Mouse (Mus musculus) hindbrain, embryonic 14.5 days (tissue): ENCODE measurements around the gene Nos3. TPM values are rescaled to one million over a fixed set of nuclear protein-coding genes. Genes with fewer than 3 reads are reported as not detected.
A peak's percentile ranks its signal among the peaks of the same experiment; 100 is the strongest.

Experiments used
- ATAC-seq: fragments of 200-750 bp; cut with Nextera tagmentation; 2 replicates; pipeline ENCODE4 v1.8.0; 2017; ENCODE audit warnings: moderate number of reproducible peaks, mild to moderate bottlenecking, moderate TSS enrichment, moderate library complexity; ENCODE audit not compliant: low FRiP score
- DNase-seq: peaks from one replicate; pipeline ENCODE4 v3.0.0-alpha.2; 2015; ENCODE audit warnings: low spot score
- H3K27ac ChIP-seq: fragments of 300-500 bp; sonication (generic); 2 replicates; pipeline ENCODE4 v1.5.1; 2014; ENCODE audit warnings: mild to moderate bottlenecking, moderate library complexity
- H3K27me3 ChIP-seq: fragments of 300-500 bp; sonication (generic); 2 replicates; pipeline ENCODE4 v1.6.1; 2014; ENCODE audit warnings: mild to moderate bottlenecking, low read length, mixed read lengths; ENCODE audit not compliant: control insufficient read depth, insufficient read depth
- H3K36me3 ChIP-seq: fragments of 300-500 bp; sonication (generic); replicated peaks from 2 replicates; pipeline ENCODE4 v1.6.1; 2014; ENCODE audit not compliant: control insufficient read depth, insufficient read depth
- H3K4me1 ChIP-seq: fragments of 300-500 bp; sonication (generic); replicated peaks from 2 replicates; pipeline ENCODE4 v1.6.1; 2014; ENCODE audit warnings: antibody characterized with exemption, low read length, mixed read lengths; ENCODE audit not compliant: control insufficient read depth, insufficient read depth
- H3K4me2 ChIP-seq: fragments of 300-500 bp; sonication (generic); replicated peaks from 2 replicates; pipeline ENCODE4 v1.6.1; 2014; ENCODE audit warnings: mild to moderate bottlenecking, moderate library complexity
- H3K4me3 ChIP-seq: fragments of 300-500 bp; sonication (generic); replicated peaks from 2 replicates; pipeline ENCODE4 v1.5.1; 2014; ENCODE audit warnings: mild to moderate bottlenecking, low read length
- H3K9ac ChIP-seq: fragments of 300-500 bp; sonication (generic); 2 replicates; pipeline ENCODE4 v1.6.1; 2014
- H3K9me3 ChIP-seq: fragments of 300-500 bp; sonication (generic); 2 replicates; pipeline ENCODE4 v1.6.1; 2016; ENCODE audit warnings: low read length; ENCODE audit not compliant: control insufficient read depth
- WGBS: fragments of 180-500 bp; shearing (Covaris S2); extraction: QIAGEN DNeasy Blood & Tissue Kit; methylation state at CpG from one replicate; pipeline ENCODE4 v1.1.7; 2014; 5-methylcytosine and 5-hydroxymethylcytosine counted together
- polyA plus RNA-seq: library from polyadenylated mRNA; unstranded; fragments of >200 nt; fragmentation: Nextera tagmentation; extraction: Ambion mirVana; gene quantifications from 2 replicates; pipeline ENCODE4 v1.2.1, GENCODE M21; 2014

Gene Nos3
- polyA plus RNA-seq, 1 experiment from 2014 or later, result 10.6 TPM

- Histone ChIP-seq H3K4me2 (peak overlapping the region; percentile 97), H3K9me3 (no peaks in the 10 kb centered on the region), H3K27ac (peak overlapping the region; percentile 94; the same call in 1 of the 2 replicates), H3K4me3 (peak overlapping the region; percentile 84), H3K4me1 (peaks cover 48% of the 10 kb centered on the region), H3K27me3 (0 out of 2 replicates have a peak, but pooled peaks cover 3% of the 10 kb centered on the region), H3K9ac (peak overlapping the region; percentile 89), H3K36me3 (peaks cover 6% of the 10 kb centered on the region; the same call in 1 of the 2 replicates)
- WGBS, result 36% methylated on average over 12 of the region's 15 CpGs
- ATAC-seq, result no peak
- no peak for DNase-seq
These were observed 13.9 kb upstream of the Nos3 start for GRCm38 (mm10) chr5:24350531-24351250.

- Histone ChIP-seq H3K4me3 (peak within 1 kb of the TSS; percentile 84), H3K9ac (peak within 1 kb of the TSS; percentile 89), H3K27ac (peak within 1 kb of the TSS; percentile 94), H3K4me2 (peak within 1 kb of the TSS; percentile 97), H3K27me3 (0 out of 2 replicates have a peak, but pooled peaks cover 3% of the 10 kb centered on the region), H3K4me1 (peaks cover 48% of the 10 kb centered on the region), H3K9me3 (no peaks in the 10 kb centered on the region), H3K36me3 (peaks cover under 1% of the 10 kb centered on the region; the same call in 1 of the 2 replicates)
- 0% methylated on average over 28 of the region's 53 CpGs for WGBS
- DNase-seq (no peak), ATAC-seq (peak; percentile 59)
These were observed 13.3 kb upstream of the Nos3 start, which contains the start of gene Kcnh2 for GRCm38 (mm10) chr5:24351278-24351677. Gene Kcnh2, minus strand, starts transcription at chr5:24351604.

- peak overlapping the region; percentile 89 for H3K9ac ChIP-seq
- peaks cover 48% of the 10 kb centered on the region for H3K4me1 ChIP-seq
- DNase-seq (peak; percentile 87), ATAC-seq (peak; percentile 89)
- no peaks in the 10 kb centered on the region for H3K9me3 ChIP-seq
- 0 out of 2 replicates have a peak, but pooled peaks cover 3% of the 10 kb centered on the region for H3K27me3 ChIP-seq
- H3K27ac ChIP-seq, result peak overlapping the region; percentile 94
- H3K4me3 ChIP-seq, result peak overlapping the region; percentile 84
- 2% methylated on average over 31 of the region's 41 CpGs for WGBS
- no peaks in the 10 kb centered on the region for H3K36me3 ChIP-seq
- H3K4me2 ChIP-seq, result peak overlapping the region; percentile 97
These were observed 12.9 kb upstream of the Nos3 start for GRCm38 (mm10) chr5:24351701-24352171.

- DNase-seq, result no peak
- H3K9ac ChIP-seq, result peak overlapping the region; percentile 89
- H3K27me3 ChIP-seq, result 0 out of 2 replicates have a peak, but pooled peaks cover 3% of the 10 kb centered on the region
- H3K4me3 ChIP-seq, result peak overlapping the region; percentile 84
- H3K4me2 ChIP-seq, result peak overlapping the region; percentile 97
- 1% methylated on average over 22 of the region's 24 CpGs for WGBS
- ATAC-seq, result peak; percentile 38
- H3K9me3 ChIP-seq, result no peaks in the 10 kb centered on the region
- H3K36me3 ChIP-seq, result no peaks in the 10 kb centered on the region
- peak overlapping the region; percentile 94 for H3K27ac ChIP-seq
- peaks cover 48% of the 10 kb centered on the region for H3K4me1 ChIP-seq
These were observed 12.3 kb upstream of the Nos3 start for GRCm38 (mm10) chr5:24352251-24352859.

GRCm38 (mm10) chr5:24353327-24353726, 11.3 kb upstream of the Nos3 start:
- 26% methylated on average over 4 of the region's 4 CpGs for WGBS
- Histone ChIP-seq H3K9me3 (no peaks in the 10 kb centered on the region), H3K27ac (peak overlapping the region; percentile 94), H3K36me3 (no peaks in the 10 kb centered on the region), H3K9ac (no peak overlapping the region), H3K4me1 (peaks cover 39% of the 10 kb centered on the region), H3K27me3 (0 out of 2 replicates have a peak, but pooled peaks cover 3% of the 10 kb centered on the region), H3K4me3 (no peak overlapping the region), H3K4me2 (no peak overlapping the region)
- ATAC-seq (no peak), DNase-seq (no peak)

GRCm38 (mm10) chr5:24356764-24357163, 7.8 kb upstream of the Nos3 start:
- H3K27ac ChIP-seq, result no peak overlapping the region
- no peak for DNase-seq
- WGBS, result 47% methylated on average over 4 of the region's 4 CpGs

GRCm38 (mm10) chr5:24357461-24357860, 7.1 kb upstream of the Nos3 start:
- peaks cover 7% of the 10 kb centered on the region for H3K4me1 ChIP-seq
- H3K4me2 ChIP-seq, result no peak overlapping the region
- DNase-seq (peak; percentile 70), ATAC-seq (no peak)
- H3K4me3 ChIP-seq, result no peak overlapping the region
- 16% methylated on average over 7 of the region's 7 CpGs for WGBS
- H3K27ac ChIP-seq, result no peak overlapping the region
- no peaks in the 10 kb centered on the region for H3K27me3 ChIP-seq
- H3K36me3 ChIP-seq, result no peaks in the 10 kb centered on the region
- no peak overlapping the region for H3K9ac ChIP-seq
- no peaks in the 10 kb centered on the region for H3K9me3 ChIP-seq

More at GRCm38 (mm10) chr5:24356764-24357163, 7.8 kb upstream of the Nos3 start:
- Histone ChIP-seq H3K36me3 (no peaks in the 10 kb centered on the region), H3K9me3 (no peaks in the 10 kb centered on the region), H3K4me1 (peaks cover 14% of the 10 kb centered on the region), H3K4me2 (no peak overlapping the region), H3K9ac (no peak overlapping the region), H3K4me3 (no peak overlapping the region), H3K27me3 (no peaks in the 10 kb centered on the region)
- ATAC-seq, result no peak

GRCm38 (mm10) chr5:24360792-24361454, 3.7 kb upstream of the Nos3 start:
- Histone ChIP-seq H3K9me3 (no peaks in the 10 kb centered on the region), H3K27ac (no peak overlapping the region), H3K9ac (no peak overlapping the region), H3K36me3 (no peaks in the 10 kb centered on the region), H3K27me3 (no peaks in the 10 kb centered on the region), H3K4me3 (no peak overlapping the region), H3K4me1 (no peaks in the 10 kb centered on the region), H3K4me2 (no peak overlapping the region)
- WGBS, result 0% methylated on average over 7 of the region's 7 CpGs
- ATAC-seq (peak; percentile 72), DNase-seq (peak; percentile 92)

- ATAC-seq, result no peak
- no peaks in the 10 kb centered on the region for H3K27me3 ChIP-seq
- 73% methylated on average over 2 of the region's 2 CpGs for WGBS
These were observed 1.1 kb upstream of the Nos3 start for GRCm38 (mm10) chr5:24363467-24363866.

More at GRCm38 (mm10) chr5:24363467-24363866, 1.1 kb upstream of the Nos3 start:
- Histone ChIP-seq H3K9me3 (no peaks in the 10 kb centered on the region), H3K36me3 (no peaks in the 10 kb centered on the region), H3K4me3 (no peak overlapping the region), H3K9ac (no peak overlapping the region), H3K4me1 (no peaks in the 10 kb centered on the region), H3K4me2 (no peak overlapping the region), H3K27ac (no peak overlapping the region)
- no peak for DNase-seq
